Mouse (Mus musculus) layer of hippocampus, postnatal 10 days (tissue): ENCODE data around the gene D430041D05Rik. TPM values are rescaled to one million over a fixed set of nuclear protein-coding genes. Genes with fewer than 3 reads are reported as not detected.

Experiments
- DNase-seq, 2 experiments: peaks; one replicate each; pipeline ENCODE4 v3.0.0; 2021; ENCODE audit warnings: low spot score in 2 of 2
- long read RNA-seq: library from polyadenylated mRNA; stranded (forward); transcript quantifications from one replicate; pipeline ENCODE4 v2.0.0, GENCODE M21; 2023
- total RNA-seq, 2 experiments: library from RNA; stranded (reverse); gene quantifications; 2 replicates each; pipeline ENCODE4 v1.2.3; 2021

The D430041D05Rik gene
- 10 to 100 TPM; 82.8 to 84.4 TPM for total RNA-seq
- long read RNA-seq, full-length matches to known transcripts: 1 of 14 reads
- long read RNA-seq, partial matches to known transcripts: 4 of 14 reads
- long read RNA-seq, other reads (novel, unspliced or antisense): 9 of 14 reads

GRCm38 (mm10) chr2:104410963-104411545, at the start of gene D430041D05Rik:
Gene D430041D05Rik, minus strand, starts transcription at chr2:104411013.
- DNase-seq: no peak

DNA sequence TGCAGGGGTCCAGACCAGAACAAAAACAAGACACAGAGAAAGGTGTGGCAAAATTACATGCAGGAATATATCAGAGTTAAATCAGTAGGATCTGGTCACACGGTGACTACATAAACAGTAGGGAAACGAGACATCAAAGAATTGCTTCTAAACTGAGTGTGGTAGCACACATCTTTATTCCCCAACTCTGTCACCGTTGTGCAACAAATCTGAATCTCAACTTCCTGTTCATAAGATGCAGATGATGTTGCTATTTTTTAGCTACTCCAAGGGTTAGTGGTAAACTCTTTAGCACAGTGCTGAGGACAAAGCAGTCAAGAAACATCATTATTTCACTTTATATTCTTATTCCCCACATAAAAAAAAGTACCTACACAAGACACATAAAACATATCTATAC, 49.2 kb upstream of the D430041D05Rik start:
- no peak for DNase-seq

- no peak for DNase-seq
Observed at GRCm38 (mm10) chr2:104458569-104459332, 47.9 kb upstream of the D430041D05Rik start.

- no peak for DNase-seq
Observed at GRCm38 (mm10) chr2:104457106-104457505, 46.3 kb upstream of the D430041D05Rik start.

GRCm38 (mm10) chr2:104450685-104451084, 39.9 kb upstream of the D430041D05Rik start:
- no peak for DNase-seq

- DNase-seq: no peak
Observed at GRCm38 (mm10) chr2:104449191-104449590, 38.4 kb upstream of the D430041D05Rik start.

DNA sequence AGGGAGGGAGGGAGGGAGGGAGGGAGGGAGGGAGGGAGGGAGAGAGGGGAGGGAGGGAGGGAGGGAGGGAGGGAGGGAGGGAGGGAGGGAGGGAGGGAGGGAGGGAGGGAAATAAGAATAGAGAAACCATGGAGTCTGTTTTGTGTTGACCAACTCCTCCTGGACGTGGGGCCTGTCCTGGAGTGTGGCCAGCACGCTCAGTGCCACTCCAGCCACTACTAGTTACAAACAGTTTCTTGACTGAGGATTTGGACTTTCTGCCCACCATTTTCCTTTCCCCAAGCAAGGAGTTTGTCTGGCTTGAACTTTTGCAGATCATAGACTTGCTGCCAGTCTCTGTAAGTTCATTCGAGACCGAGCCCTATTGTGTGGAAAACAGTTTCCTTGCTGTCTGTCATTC, 37.4 kb upstream of the D430041D05Rik start:
- DNase-seq: no peak

DNA sequence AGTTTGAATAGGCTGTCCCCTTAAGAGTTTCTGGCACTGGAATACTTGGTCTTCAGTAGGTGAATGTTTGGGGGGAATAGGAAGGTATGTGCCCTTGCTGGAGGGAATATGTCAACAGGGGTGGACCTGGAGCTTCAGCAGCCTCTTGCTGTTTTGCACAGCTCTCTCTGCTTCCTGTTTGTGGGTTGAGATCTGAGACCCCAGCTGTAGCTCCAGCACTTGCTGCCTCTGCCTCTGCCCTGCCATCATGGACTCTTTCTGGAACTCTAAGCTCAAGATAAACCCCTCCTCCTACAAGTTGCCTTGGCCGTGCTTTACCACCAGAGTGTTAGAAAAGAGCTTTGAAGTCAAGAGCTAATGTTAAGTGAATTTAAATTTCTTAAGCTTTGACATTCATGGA, 35.2 kb upstream of the D430041D05Rik start:
- DNase-seq: no peak

DNA sequence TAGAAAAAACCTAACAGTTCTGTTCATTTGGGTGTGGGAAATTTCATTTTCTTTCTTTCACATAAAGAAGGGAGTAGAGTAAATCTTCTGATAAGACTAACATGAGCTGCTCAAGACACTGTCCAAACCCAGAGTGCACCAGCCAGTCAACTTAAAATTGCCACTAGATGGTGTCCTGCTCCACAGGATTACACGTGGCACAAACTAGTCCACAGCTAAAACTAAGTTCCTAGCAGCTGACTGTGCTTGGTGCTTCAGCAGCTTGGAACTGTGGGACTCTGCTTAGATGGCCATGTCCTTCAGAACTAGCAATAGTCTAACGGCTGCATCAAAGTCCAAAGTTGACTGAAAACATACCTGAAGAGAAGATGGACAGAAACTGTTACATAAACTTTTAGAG, 34.0 kb upstream of the D430041D05Rik start:
- DNase-seq: peak; percentile 59 to 62

GRCm38 (mm10) chr2:104442341-104442740, 31.5 kb upstream of the D430041D05Rik start:
- DNase-seq: no peak

DNA sequence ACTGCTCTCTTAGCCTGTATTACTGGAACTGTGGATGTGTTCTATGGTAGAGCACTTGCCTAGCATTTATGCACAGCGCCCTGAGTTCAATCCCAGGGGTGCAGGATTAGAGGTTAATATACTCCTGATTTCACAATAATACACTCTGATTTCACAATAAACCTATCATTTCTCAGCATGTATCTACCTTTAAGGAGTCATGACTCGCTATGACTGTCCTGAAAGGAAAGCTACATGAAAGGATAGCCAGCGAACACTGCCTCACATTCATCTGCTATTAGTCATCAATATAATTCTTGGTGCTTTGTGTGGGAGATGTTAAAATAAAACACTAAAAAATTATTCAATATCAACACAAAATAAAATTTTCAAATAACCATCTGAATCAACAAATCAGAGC, 25.4 kb upstream of the D430041D05Rik start:
- no peak for DNase-seq

DNA sequence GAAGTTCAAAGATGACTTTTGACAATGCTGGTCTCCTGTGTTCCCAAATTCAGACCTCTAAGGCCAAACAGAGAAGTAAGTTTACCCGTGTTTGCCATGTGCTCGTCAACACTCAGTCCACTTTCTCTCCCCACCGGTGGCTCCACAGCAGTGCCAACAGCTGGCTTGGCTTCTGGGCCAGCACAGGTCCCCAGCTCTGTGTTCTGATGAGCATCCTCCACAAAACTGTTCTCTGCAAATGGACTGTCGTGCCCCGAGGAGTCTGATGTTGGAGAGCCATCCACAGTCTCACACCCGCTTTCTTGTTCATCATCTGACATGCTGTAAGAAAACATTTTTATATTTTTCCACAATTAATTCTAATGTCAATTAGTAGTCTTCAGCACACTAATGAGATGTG, 20.3 kb upstream of the D430041D05Rik start:
- DNase-seq: no peak

DNA sequence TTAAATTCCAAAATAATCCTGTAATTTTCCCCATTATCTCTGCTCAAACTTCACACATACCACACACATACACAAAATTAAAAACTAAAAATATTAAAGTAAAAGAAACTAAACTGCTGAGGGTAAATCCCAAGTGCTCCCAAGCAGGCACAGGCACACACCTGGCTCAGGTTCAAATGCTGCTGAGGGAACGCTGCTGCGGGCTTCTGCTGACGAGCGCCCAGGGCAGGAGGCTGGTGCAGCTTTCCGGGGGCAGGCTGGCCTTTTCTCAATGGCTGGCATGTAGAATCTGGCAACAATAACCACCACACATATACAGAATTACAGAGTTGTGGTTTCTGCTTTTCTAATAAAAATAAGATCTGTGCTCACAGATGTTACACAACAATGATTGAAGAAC, 19.8 kb upstream of the D430041D05Rik start:
- no peak for DNase-seq

DNA sequence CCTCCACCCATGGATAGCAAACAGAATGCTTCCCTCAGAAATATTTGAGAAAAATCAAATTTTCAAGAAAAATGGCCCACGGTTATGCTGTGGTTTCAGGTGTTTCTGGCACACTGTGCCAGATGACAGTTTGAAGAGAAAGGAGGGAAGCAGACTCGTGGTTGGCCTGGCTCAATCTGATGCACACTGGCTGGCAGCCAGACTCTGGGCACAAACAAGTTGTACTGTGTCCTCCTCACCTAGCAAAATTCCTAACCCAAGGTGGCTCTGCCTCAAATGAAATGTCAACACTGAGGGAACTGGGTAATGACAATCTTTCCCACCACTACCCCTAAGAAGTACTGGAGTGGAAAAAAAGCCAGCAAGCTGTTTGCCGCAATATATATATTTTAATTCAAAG, 15.3 kb upstream of the D430041D05Rik start:
- DNase-seq: no peak

DNA sequence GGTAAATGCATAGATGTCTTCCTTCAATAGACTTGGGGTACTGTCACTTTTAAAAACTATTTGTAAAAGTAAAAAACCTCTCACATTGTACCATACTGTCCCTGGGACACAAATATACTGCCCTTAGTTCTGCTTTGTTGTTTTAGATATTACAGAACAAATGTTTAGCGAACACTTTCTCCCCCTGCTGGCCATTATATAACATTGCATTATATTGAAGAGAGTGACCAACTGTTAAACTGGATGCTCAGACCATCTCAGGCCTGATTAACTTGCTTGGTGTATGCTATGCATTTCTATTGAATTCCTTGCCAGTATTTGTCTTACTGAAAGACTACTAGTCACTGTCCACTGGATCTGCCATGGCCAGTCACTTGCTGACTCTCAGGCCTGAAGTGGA, 11.4 kb upstream of the D430041D05Rik start:
- DNase-seq: no peak

DNA sequence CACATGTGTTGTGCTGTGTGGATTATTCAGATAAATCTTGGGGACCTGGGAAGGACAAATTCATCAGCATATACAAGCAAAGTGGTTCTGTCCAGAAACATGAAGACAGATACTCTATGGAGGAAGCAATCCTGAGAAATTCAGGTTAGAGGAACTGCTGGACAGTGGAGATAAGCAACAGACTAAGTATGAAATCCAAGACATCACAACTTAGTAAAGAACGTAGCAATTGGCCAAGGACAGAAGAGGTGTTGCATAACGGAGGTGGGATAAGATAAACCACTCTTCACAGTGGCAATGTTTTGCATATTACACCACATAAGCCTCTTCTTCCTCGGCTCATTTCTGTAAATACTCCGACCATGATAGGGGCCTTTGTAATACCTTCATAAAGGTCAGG, 10.0 kb upstream of the D430041D05Rik start:
- DNase-seq: no peak

GRCm38 (mm10) chr2:104419999-104420398, 9.2 kb upstream of the D430041D05Rik start:
- no peak for DNase-seq

GRCm38 (mm10) chr2:104419411-104419810, 8.6 kb upstream of the D430041D05Rik start:
- DNase-seq: no peak

DNA sequence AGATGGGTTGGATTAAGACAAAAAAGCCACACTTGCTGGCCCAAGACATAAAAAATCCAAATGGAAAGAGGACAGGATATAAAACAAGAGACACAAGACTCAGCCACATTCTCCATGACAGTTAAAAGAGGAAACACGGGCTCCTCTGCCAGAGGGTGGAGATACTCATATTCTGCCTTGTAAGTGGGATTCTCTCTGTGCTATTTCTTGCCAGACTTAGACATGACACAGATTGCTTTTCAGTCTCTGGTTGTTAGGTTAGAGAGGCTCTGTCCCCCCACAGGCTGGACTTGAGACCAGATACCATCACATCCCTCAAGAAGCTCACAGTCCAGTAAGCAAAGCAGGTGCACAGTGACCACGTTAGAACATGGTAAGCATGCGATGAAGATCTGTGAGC, 2.2 kb upstream of the D430041D05Rik start:
- no peak for DNase-seq

DNA sequence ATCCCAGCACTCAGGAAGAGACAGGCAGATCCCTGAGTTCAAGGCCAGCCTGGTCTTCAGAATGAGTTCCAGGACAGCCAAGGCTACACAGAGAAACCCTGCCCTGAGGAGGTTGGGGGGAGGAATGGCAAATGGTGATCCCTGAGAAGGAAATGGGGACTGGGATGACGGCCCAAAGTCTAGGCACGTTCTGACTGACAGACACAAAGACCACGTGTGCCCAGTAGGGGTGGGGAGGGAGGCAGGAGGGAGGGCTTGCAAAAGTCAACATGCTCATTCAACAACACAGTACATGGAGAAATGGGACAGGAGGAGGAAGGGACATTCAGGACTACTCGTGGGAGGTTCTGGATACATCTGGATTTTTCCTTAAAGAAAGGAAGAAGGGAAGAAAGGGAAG, 1.7 kb upstream of the D430041D05Rik start:
- DNase-seq: no peak

DNA sequence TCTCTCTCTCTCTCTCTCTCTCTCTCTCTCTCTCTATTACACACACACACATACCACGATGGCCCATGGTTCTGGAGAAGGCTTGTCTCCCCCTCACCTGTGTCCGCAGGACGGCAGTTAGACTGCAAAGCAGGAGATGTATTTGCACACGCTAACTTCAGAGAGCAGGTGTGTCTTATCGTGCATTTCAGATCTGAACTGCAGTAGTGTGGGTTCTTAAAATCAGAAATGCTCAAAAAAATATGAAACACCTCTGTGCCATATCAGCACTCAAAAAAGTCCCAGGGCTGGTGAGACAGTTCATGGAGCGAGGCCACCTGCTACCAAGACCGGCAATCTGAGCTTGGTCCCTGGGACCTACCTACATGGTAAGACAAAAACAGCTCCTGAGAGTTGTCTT, 993 bp upstream of the D430041D05Rik start:
- no peak for DNase-seq
